Mouse (Mus musculus) lung, adult 18-20 months (tissue): ENCODE data around the gene Jsrp1.

ENCODE experiments used
- DNase-seq, 2 experiments: peaks; one replicate each; pipeline ENCODE4 v3.0.0; 2022; ENCODE audit warnings: mixed read lengths in 2 of 2

Gene Jsrp1

GRCm38 (mm10) chr10:80791476-80792174 lies 21.7 kb downstream of the Jsrp1 start:
- no peak for DNase-seq

- DNase-seq, result no peak
Observed at GRCm38 (mm10) chr10:80790761-80791404, 22.4 kb downstream of the Jsrp1 start.

- DNase-seq, result no peak
Observed at GRCm38 (mm10) chr10:80787517-80787916, 25.8 kb downstream of the Jsrp1 start.

GRCm38 (mm10) chr10:80785963-80786362 lies 27.3 kb downstream of the Jsrp1 start:
- DNase-seq, result no peak

GRCm38 (mm10) chr10:80784871-80785270 lies 28.4 kb downstream of the Jsrp1 start:
- no peak for DNase-seq

- no peak for DNase-seq
Observed at GRCm38 (mm10) chr10:80784302-80784701, 29.0 kb downstream of the Jsrp1 start.

GRCm38 (mm10) chr10:80779565-80779964 lies 33.7 kb downstream of the Jsrp1 start:
- DNase-seq, result no peak

- no peak for DNase-seq
Observed at GRCm38 (mm10) chr10:80777123-80777522, 36.2 kb downstream of the Jsrp1 start.

- DNase-seq, result no peak
Observed at GRCm38 (mm10) chr10:80776358-80776869, 36.9 kb downstream of the Jsrp1 start.

- no peak for DNase-seq
Observed at GRCm38 (mm10) chr10:80775731-80776130, 37.6 kb downstream of the Jsrp1 start.

- DNase-seq, result no peak
Observed at GRCm38 (mm10) chr10:80774981-80775380, 38.3 kb downstream of the Jsrp1 start.

- DNase-seq, result peak; percentile 65 to 70
Observed at GRCm38 (mm10) chr10:80774549-80774948, 38.7 kb downstream of the Jsrp1 start.

- DNase-seq, result no peak
Observed at GRCm38 (mm10) chr10:80773816-80774215, 39.5 kb downstream of the Jsrp1 start.

- DNase-seq, result no peak
Observed at GRCm38 (mm10) chr10:80768365-80768764, 44.9 kb downstream of the Jsrp1 start.

- peak; percentile 64 to 67 for DNase-seq
Observed at GRCm38 (mm10) chr10:80766161-80766815, 47.0 kb downstream of the Jsrp1 start.

GRCm38 (mm10) chr10:80765746-80766145 lies 47.6 kb downstream of the Jsrp1 start:
- DNase-seq, result no peak

- DNase-seq, result no peak
Observed at GRCm38 (mm10) chr10:80763502-80763901, 49.8 kb downstream of the Jsrp1 start.

- DNase-seq, result no peak
Observed at GRCm38 (mm10) chr10:80761821-80762220, 51.5 kb downstream of the Jsrp1 start.

- no peak for DNase-seq
Observed at GRCm38 (mm10) chr10:80760596-80761524, 52.4 kb downstream of the Jsrp1 start.

GRCm38 (mm10) chr10:80758651-80759050 lies 54.6 kb downstream of the Jsrp1 start:
- no peak for DNase-seq
